Mouse (Mus musculus) right cerebral cortex, postnatal 36 days (tissue): Measurements from ENCODE around the gene Rnf121.

Source experiments
- DNase-seq, 2 experiments: peaks; one replicate each; pipeline ENCODE4 v3.0.0; 2022; ENCODE audit warnings: low spot score in 2 of 2, mixed read lengths in 1 of 2

Gene Rnf121

DNA sequence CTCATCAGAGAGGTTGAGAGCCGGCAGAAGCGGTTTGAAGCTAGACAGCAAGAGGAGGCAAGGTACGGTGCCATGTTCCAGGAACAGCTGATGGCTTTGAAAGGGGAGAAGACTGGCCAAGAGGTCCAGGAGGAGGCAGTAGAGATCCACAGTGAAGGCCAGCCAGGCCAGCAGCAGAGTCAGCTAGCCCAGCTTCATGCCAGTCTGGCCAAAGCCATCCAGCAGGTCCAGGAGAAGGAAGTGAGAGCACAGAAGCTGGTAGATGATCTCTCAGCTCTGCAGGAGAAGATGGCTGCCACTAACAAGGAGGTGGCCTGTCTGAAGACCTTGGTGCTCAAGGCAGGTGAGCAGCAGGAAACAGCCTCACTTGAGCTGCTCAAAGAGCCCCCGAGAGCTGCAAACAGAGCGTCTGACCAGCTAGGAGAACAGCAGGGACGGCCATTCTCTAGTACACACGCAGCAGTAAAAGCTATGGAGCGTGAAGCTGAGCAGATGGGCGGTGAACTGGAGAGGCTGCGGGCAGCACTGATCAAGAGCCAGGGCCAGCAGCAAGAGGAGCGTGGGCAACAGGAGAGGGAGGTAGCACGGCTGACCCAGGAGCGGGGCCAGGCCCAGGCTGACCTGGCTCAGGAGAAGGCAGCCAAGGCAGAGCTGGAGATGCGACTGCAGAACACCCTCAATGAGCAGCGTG lies 65.7 kb downstream of the Rnf121 start:
- no peak for DNase-seq

DNA sequence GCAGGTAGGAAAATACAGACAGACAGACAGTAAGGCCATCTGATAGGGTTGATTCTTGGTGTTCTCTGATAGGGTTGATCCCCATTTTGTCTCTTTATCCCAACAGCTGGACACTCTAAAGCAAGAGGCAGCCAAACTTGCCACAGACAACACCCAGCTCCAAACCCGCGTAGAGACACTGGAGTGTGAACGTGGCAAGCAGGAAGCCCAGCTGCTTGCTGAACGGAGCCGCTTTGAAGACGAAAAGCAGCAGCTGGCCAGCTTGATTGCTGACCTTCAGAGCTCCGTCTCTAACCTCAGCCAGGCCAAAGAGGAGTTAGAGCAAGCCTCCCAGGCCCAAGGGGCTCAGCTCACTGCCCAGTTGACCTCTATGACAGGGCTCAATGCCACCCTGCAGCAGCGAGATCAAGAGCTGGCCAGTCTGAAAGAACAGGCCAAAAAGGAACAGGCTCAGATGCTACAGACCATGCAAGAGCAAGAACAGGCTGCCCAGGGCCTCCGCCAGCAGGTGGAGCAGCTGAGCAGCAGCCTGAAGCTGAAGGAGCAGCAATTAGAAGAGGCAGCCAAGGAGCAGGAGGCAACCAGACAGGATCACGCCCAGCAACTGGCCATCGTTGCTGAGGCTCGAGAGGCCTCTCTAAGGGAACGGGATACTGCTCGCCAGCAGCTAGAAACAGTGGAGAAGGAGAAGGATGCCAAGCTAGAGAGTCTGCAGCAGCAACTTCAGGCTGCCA lies 66.9 kb downstream of the Rnf121 start:
- peak; percentile 77 to 84 for DNase-seq

DNA sequence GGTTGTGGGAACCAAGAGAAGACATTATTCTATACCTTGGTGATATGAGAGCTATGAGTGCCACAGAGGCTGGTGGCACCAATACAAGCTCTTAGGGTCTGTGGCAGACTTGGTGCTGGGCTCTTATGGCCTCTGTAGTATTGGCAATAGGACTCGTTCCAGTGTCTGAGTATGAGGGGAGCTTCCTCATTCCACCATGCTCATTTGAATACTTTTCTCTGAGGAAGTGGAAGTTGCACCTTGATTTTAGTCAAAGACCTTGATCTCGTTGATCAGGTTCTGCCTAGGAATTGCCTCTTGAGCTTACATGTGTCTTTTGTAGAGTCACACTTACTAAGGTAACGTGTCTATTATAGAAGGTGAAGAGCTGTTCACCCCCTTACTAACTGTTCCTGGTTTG lies 71.0 kb downstream of the Rnf121 start:
- DNase-seq, result no peak

DNA sequence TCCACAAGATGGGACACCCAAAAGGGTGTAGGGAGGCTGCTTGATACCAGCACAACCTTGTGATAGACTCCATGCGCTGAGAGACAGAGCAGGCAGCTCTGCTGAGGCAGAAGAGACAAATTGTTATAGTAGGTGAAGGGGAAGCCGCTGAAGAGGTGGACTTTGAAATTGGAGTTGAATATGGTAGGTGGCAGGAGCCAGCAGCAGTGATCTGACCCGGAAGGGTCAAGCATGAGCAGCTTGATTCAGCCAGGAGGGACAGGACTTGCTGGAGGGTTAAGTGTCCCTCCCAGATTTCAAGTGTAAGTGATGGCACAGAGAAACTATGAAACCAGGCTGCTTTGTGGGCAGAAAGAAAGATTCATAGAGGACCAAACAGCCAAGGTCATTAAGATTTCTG lies 80.2 kb downstream of the Rnf121 start:
- no peak for DNase-seq

DNA sequence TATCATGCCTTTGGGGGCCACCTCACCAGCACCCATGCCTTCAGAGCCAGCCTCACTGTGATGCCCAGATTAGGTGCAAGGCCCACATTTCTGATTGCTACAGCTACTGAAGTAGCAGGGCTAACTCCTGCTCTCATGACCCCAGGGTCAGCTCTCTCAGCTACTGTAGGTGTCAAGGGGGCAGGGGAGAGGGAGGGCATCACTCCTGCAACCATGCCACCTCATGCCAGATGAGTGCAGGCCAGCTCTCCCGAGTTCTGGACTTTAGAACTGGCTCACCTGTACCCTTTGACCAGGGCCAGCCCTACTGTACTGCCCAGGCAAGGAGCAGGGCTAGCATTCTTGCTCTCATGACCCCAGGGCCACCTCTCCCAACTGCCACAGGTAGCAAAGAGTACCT lies 82.5 kb downstream of the Rnf121 start:
- no peak for DNase-seq

DNA sequence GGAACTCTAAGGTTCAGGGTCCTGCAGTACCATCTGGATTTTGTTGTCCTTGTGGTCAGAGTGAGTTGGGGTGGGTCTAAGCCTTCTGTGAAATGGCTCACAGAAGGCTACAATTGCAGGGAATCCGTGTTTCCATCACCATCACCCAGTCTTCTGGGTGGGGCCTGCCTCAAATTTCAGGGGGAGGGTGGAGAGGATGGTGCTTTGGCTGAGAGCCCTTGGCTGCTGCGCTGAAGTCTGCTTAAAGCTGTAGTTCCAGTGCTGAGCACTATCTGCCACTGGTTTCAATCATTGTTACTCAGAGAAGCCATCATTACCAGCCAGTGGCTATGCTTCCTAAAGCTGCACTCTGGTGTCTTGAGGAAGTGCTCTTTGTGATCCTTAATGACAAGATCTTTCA lies 90.8 kb downstream of the Rnf121 start:
- DNase-seq, result no peak

DNA sequence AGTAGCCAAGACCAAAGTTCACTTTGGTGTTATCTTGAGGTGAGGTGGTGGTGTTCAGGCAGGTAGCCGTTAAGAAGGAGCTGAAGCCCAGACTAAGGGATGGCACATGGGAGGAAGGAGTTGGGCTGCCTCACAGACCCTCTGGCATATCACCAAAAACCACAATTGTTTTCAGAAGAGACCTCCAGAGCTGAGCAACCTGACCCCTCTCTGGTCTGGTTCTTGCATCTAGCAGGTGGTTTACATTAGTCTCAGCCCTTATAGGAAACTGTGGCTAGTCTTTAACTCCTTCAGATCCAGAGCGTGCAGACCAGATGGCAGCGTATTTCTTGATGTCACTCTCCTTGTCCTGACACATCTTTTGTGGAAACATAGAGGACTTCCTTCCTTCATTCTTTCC lies 91.5 kb downstream of the Rnf121 start:
- DNase-seq, result no peak

DNA sequence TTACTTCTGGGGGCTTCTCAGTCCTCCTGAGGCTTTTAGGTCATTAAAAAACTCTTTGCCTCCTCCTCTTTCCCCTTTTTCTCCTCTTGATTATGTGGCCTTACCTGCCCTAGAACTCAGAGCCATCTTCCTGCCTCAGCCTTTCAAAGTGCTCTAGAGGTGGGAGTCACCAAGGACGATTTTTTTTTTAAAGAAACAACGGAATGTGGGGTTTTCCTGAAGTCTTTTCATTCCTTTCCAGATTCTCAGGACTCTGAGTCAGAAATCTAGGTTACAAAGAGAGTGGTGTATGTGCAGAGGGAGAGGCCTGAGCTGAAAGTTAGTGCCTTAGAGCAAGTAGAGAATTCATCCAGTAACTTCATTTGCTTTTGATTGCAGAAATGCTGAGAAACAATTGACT lies 93.5 kb downstream of the Rnf121 start:
- no peak for DNase-seq

DNA sequence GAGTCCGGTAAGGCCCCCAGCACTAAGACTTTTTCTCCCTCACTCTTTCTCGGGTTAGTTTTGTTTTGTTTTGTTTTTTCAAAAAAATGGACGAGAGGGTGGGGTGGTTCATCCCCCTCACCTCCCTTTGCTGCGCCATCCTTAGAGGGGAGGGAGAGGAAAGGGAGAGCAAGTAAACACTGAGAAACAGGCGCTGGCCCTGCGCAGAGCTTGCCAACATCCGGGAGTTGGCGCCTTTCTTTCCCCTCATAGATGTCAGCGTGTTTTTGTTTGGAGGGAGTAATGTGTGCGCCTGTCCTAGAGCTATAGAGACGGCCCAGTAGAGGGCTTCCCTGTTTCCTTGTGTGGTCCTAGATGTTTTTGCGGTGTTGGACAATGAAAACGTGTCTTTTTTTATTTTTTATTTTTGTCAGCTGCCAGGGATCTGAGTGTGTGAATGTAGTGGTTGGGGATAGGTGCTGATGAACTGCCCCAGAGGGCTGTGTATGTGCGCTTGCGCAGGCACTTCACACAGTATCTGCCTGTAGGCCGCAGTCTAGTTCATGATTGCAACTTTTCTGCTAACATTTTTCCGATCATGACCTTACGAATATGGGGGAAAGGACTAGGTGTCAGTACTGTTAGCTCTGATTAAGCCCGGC lies 94.3 kb downstream of the Rnf121 start:
- peak; percentile 62 to 72 for DNase-seq

DNA sequence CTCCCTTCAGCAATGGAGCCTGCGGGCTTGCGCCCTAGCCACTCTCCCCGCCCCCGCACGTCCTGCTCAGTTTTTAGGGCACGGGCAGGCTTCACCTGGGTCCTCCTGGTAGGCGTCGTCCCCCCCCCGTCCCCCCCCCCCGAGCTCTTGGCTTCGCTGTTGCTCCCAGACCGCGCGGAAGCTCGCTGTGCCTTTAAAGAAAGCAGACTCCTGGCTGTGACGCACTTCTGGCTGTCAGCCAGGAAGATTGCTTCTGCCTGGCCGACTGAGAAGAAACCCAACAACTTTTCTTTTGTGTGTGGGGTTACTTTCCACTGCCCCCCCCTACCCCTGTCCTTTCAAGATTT lies 94.9 kb downstream of the Rnf121 start:
- peak; percentile 85 to 87 for DNase-seq

DNA sequence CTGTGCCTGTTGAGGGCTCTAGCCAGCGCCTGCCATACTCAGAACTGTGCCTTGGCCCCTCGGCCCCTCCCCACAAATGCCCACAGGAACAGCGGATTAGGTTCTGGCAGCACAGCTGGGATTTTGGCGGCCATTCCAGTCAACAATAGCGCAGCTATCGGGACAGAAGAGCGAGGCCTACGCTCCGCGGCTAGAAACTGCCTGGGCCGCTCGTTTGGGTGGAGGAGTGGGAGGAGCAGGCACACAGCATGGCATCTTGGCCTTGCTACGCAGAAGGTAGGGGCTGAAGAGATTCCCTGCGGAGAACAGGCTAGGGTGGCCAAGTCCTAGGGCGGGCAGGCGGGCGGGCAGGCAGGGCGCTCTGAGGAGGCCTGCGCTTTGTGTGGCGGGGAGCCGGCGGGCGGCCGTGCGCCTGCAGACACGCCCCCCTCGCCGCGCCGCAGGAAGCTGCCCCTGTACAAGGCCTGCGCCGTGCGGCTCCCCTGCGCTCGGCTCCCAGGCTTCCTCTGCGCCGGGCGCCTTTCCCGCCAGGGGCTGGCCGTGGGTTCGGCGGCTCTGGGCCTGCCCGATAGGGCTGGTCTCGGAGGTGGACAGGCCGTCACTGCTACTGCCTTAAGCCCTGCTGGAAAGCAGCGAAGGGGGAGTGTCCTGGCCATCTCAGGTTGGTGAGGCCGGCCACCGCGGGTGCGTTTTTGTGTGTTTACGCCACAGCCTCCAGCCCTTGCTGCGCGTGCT lies 95.4 kb downstream of the Rnf121 start:
- DNase-seq, result peak; percentile 70 to 78
